Mouse (Mus musculus) heart, adult 2 months (tissue): ENCODE measurements around the gene Vsig10.

Source experiments
- CTCF ChIP-seq: fragments of 200-600 bp; IDR thresholded peaks from 2 replicates; pipeline ENCODE4 v1.8.1; 2022; ENCODE audit warnings: antibody characterized with exemption, mild to moderate bottlenecking, moderate library complexity
- EP300 ChIP-seq: fragments of 200-500 bp; IDR thresholded peaks from 2 replicates; pipeline ENCODE4 v1.6.1; 2011; ENCODE audit warnings: low read depth, low read length, control low read depth; ENCODE audit not compliant: insufficient read depth
- POLR2A ChIP-seq: fragments of 200-500 bp; IDR thresholded peaks from 2 replicates; pipeline ENCODE4 v1.6.1; 2011; ENCODE audit warnings: mild to moderate bottlenecking, low read depth, low read length, control low read depth; ENCODE audit not compliant: insufficient read depth

- no peak for TF ChIP-seq EP300
- TF ChIP-seq CTCF = no peak
- TF ChIP-seq POLR2A = no peak
Observed at GRCm38 (mm10) chr5:117395834-117396233, 77.0 kb downstream of the Vsig10 start.
